Mouse (Mus musculus) liver, postnatal 0 days (tissue): ENCODE measurements around the gene Actr5. TPM values are rescaled to one million over a fixed set of nuclear protein-coding genes. Genes with fewer than 3 reads are reported as not detected.

Source experiments
- ATAC-seq: fragments of 200-750 bp; cut with Nextera tagmentation; 2 replicates; pipeline ENCODE4 v1.8.0; 2017; ENCODE audit warnings: mild to moderate bottlenecking, moderate library complexity
- DNase-seq: peaks from one replicate; pipeline ENCODE4 v3.0.0-alpha.2; 2016
- H3K27ac ChIP-seq: fragments of 300-500 bp; sonication (generic); 2 replicates; pipeline ENCODE4 v1.5.1; 2014; ENCODE audit warnings: antibody characterized with exemption, moderate library complexity, mild to moderate bottlenecking, low read depth
- H3K27me3 ChIP-seq: fragments of 300-500 bp; sonication (generic); 2 replicates; pipeline ENCODE4 v1.6.1; 2014; ENCODE audit warnings: low read length, control low read depth, mixed read lengths; ENCODE audit not compliant: insufficient read depth
- H3K36me3 ChIP-seq: fragments of 300-500 bp; sonication (generic); replicated peaks from 2 replicates; pipeline ENCODE4 v1.6.1; 2014; ENCODE audit warnings: mild to moderate bottlenecking, control low read depth, low read length, moderate library complexity, mixed read lengths; ENCODE audit not compliant: insufficient read depth
- H3K4me1 ChIP-seq: fragments of 300-500 bp; sonication (generic); 2 replicates; pipeline ENCODE4 v1.6.1; 2014; ENCODE audit warnings: antibody characterized with exemption, mild to moderate bottlenecking, control low read depth; ENCODE audit not compliant: insufficient read depth
- H3K4me2 ChIP-seq: fragments of 300-500 bp; sonication (generic); 2 replicates; pipeline ENCODE4 v1.6.1; 2014; ENCODE audit warnings: low read depth, mild to moderate bottlenecking, low read length, moderate library complexity, mixed read lengths
- H3K4me3 ChIP-seq: fragments of 300-500 bp; sonication (generic); 2 replicates; pipeline ENCODE4 v1.5.1; 2014; ENCODE audit warnings: low read depth, low read length
- H3K9ac ChIP-seq: fragments of 300-500 bp; sonication (generic); replicated peaks from 2 replicates; pipeline ENCODE4 v1.6.1; 2014; ENCODE audit warnings: mild to moderate bottlenecking, moderate library complexity
- H3K9me3 ChIP-seq: fragments of 300-500 bp; sonication (generic); 2 replicates; pipeline ENCODE4 v1.6.1; 2016; ENCODE audit warnings: mild to moderate bottlenecking, control low read depth, low read length, mixed read lengths
- CTCF ChIP-seq: sonication (generic); IDR thresholded peaks from 2 replicates; pipeline ENCODE4 v1.5.1; 2016; ENCODE audit warnings: antibody characterized with exemption, low read depth
- EP300 ChIP-seq: IDR thresholded peaks from 2 replicates; pipeline ENCODE4 v1.6.1; 2016; ENCODE audit warnings: antibody characterized with exemption, low read depth, mild to moderate bottlenecking
- WGBS: fragments of 180-500 bp; shearing (Covaris S2); extraction: QIAGEN DNeasy Blood & Tissue Kit; methylation state at CpG from one replicate; pipeline ENCODE4 v1.1.7; 2014; ENCODE audit not compliant: insufficient replicate concordance; 5-methylcytosine and 5-hydroxymethylcytosine counted together
- polyA plus RNA-seq: library from polyadenylated mRNA; unstranded; fragments of >200 nt; fragmentation: Nextera tagmentation; extraction: Ambion mirVana; gene quantifications from 2 replicates; pipeline ENCODE4 v1.2.1, GENCODE M21; 2015

Actr5 gene
- polyA plus RNA-seq, 1 experiment from 2014 or later = 2.8 TPM

GRCm38 (mm10) chr2:158658822-158659221 is 34.1 kb downstream of the Actr5 start:
- no peak overlapping the region for H3K9ac ChIP-seq
- H3K4me2 ChIP-seq = no peak overlapping the region
- no peaks in the 10 kb centered on the region for H3K27me3 ChIP-seq
- peak; percentile 57 for DNase-seq
- H3K27ac ChIP-seq = no peak overlapping the region
- ATAC-seq = peak; percentile 84
- 34% methylated on average over 6 of the region's 6 CpGs for WGBS
- no peak for TF ChIP-seq CTCF
- TF ChIP-seq EP300 = no peak
- no peaks in the 10 kb centered on the region; the same call in 1 of the 2 replicates for H3K4me1 ChIP-seq
- no peaks in the 10 kb centered on the region for H3K9me3 ChIP-seq
- H3K36me3 ChIP-seq = no peaks in the 10 kb centered on the region
- H3K4me3 ChIP-seq = no peak overlapping the region

- Histone ChIP-seq H3K4me1 (no peaks in the 10 kb centered on the region; the same call in 1 of the 2 replicates), H3K36me3 (no peaks in the 10 kb centered on the region), H3K27ac (no peak overlapping the region), H3K27me3 (no peaks in the 10 kb centered on the region), H3K4me3 (no peak overlapping the region), H3K4me2 (no peak overlapping the region), H3K9me3 (no peaks in the 10 kb centered on the region), H3K9ac (no peak overlapping the region)
- ATAC-seq (no peak), DNase-seq (no peak)
- TF ChIP-seq EP300 = no peak
- no peak for TF ChIP-seq CTCF
- 67% methylated on average over 3 of the region's 3 CpGs for WGBS
These were observed 34.7 kb downstream of the Actr5 start for GRCm38 (mm10) chr2:158659346-158659745.

- no peaks in the 10 kb centered on the region for H3K36me3 ChIP-seq
- no peak within 1 kb of the TSS for H3K4me2 ChIP-seq
- H3K4me1 ChIP-seq = peaks cover 16% of the 10 kb centered on the region
- H3K27me3 ChIP-seq = peaks cover 40% of the 10 kb centered on the region
- H3K4me3 ChIP-seq = no peak within 1 kb of the TSS
- no peak within 1 kb of the TSS for H3K27ac ChIP-seq
- ATAC-seq (no peak), DNase-seq (no peak)
- no peak within 1 kb of the TSS for H3K9ac ChIP-seq
- TF ChIP-seq CTCF = no peak
- TF ChIP-seq EP300 = no peak
- WGBS = 51% methylated on average over 4 of the region's 4 CpGs
- H3K9me3 ChIP-seq = no peaks in the 10 kb centered on the region
These were observed 40.4 kb downstream of the Actr5 start, which contains the start of gene Ppp1r16b for GRCm38 (mm10) chr2:158665098-158665497. TSS of gene Ppp1r16b (plus strand) at chr2:158665398.

GRCm38 (mm10) chr2:158666071-158666800 is 41.5 kb downstream of the Actr5 start:
- H3K36me3 ChIP-seq = no peaks in the 10 kb centered on the region
- peaks cover 44% of the 10 kb centered on the region for H3K27me3 ChIP-seq
- no peak for TF ChIP-seq EP300
- DNase-seq = peak; percentile 46
- H3K27ac ChIP-seq = peak overlapping the region; percentile 65
- H3K9me3 ChIP-seq = no peaks in the 10 kb centered on the region
- H3K4me3 ChIP-seq = peak overlapping the region; percentile 55; the same call in 1 of the 2 replicates
- H3K4me2 ChIP-seq = peak overlapping the region; percentile 63
- 22% methylated on average over 13 of the region's 13 CpGs for WGBS
- no peak overlapping the region for H3K9ac ChIP-seq
- H3K4me1 ChIP-seq = peaks cover 20% of the 10 kb centered on the region
- ATAC-seq = peak; percentile 68

- no peak for TF ChIP-seq EP300
- TF ChIP-seq CTCF = no peak
- Histone ChIP-seq H3K27me3 (peaks cover 44% of the 10 kb centered on the region), H3K27ac (peak overlapping the region; percentile 65), H3K4me3 (peak overlapping the region; percentile 55), H3K4me1 (peaks cover 20% of the 10 kb centered on the region), H3K36me3 (no peaks in the 10 kb centered on the region), H3K4me2 (peak overlapping the region; percentile 63), H3K9me3 (no peaks in the 10 kb centered on the region), H3K9ac (peak overlapping the region; percentile 39)
- WGBS = under 1% methylated on average over 41 of the region's 47 CpGs
- ATAC-seq = peak; percentile 78
- DNase-seq = peak; percentile 71
These were observed 42.5 kb downstream of the Actr5 start for GRCm38 (mm10) chr2:158667022-158667670.

GRCm38 (mm10) chr2:158667671-158668432 is 43.2 kb downstream of the Actr5 start:
- peaks cover 20% of the 10 kb centered on the region for H3K4me1 ChIP-seq
- no peaks in the 10 kb centered on the region for H3K36me3 ChIP-seq
- ATAC-seq (peak; percentile 14; the same call in 1 of the 2 replicates), DNase-seq (peak; percentile 35)
- peak overlapping the region; percentile 65 for H3K27ac ChIP-seq
- no peaks in the 10 kb centered on the region for H3K9me3 ChIP-seq
- H3K4me3 ChIP-seq = peak overlapping the region; percentile 55
- H3K27me3 ChIP-seq = peaks cover 44% of the 10 kb centered on the region
- TF ChIP-seq CTCF (peak; percentile 25; the same call in 1 of the 2 replicates), EP300 (no peak)
- H3K4me2 ChIP-seq = peak overlapping the region; percentile 63
- H3K9ac ChIP-seq = peak overlapping the region; percentile 41
- 2% methylated on average over 42 of the region's 54 CpGs for WGBS
